Mouse (Mus musculus) A20 (cell line): ENCODE data around the gene Syna.
A peak's percentile ranks its signal among the peaks of the same experiment; 100 is the strongest.

Experiments used
- DNase-seq: peaks from one replicate; pipeline ENCODE4 v3.0.0-alpha.2; 2011; ENCODE audit warnings: low read depth, low spot score

The Syna gene

GRCm38 (mm10) chr5:134560071-134560449, at the start of gene Syna:
Gene Syna, minus strand, starts transcription at chr5:134560171.
- no peak for DNase-seq

GRCm38 (mm10) chr5:134607121-134607520, 47.1 kb upstream of the Syna start:
- no peak for DNase-seq

- DNase-seq: no peak
Measured at GRCm38 (mm10) chr5:134606314-134606713, 46.3 kb upstream of the Syna start.

- no peak for DNase-seq
Measured at GRCm38 (mm10) chr5:134604376-134604775, 44.4 kb upstream of the Syna start.

GRCm38 (mm10) chr5:134597711-134598110, 37.7 kb upstream of the Syna start:
- no peak for DNase-seq

- DNase-seq: no peak
Measured at GRCm38 (mm10) chr5:134593093-134593492, 33.1 kb upstream of the Syna start.

- no peak for DNase-seq
Measured at GRCm38 (mm10) chr5:134592026-134592581, 32.1 kb upstream of the Syna start.

GRCm38 (mm10) chr5:134589900-134590299, 29.9 kb upstream of the Syna start:
- no peak for DNase-seq

GRCm38 (mm10) chr5:134584798-134585197, 24.8 kb upstream of the Syna start:
- no peak for DNase-seq

GRCm38 (mm10) chr5:134583884-134584213, 23.9 kb upstream of the Syna start:
- peak; percentile 63 for DNase-seq

GRCm38 (mm10) chr5:134583006-134583883, 23.3 kb upstream of the Syna start:
- peak; percentile 71 for DNase-seq

- DNase-seq: peak; percentile 97
Measured at GRCm38 (mm10) chr5:134582221-134582907, 22.4 kb upstream of the Syna start.

- no peak for DNase-seq
Measured at GRCm38 (mm10) chr5:134581146-134581545, 21.2 kb upstream of the Syna start, which contains the start of gene Rfc2. Gene Rfc2, plus strand, starts transcription at chr5:134581366.

- DNase-seq: no peak
Measured at GRCm38 (mm10) chr5:134579135-134579534, 19.2 kb upstream of the Syna start.

GRCm38 (mm10) chr5:134577534-134577933, 17.6 kb upstream of the Syna start:
- DNase-seq: no peak

- no peak for DNase-seq
Measured at GRCm38 (mm10) chr5:134576517-134577220, 16.7 kb upstream of the Syna start.

- DNase-seq: no peak
Measured at GRCm38 (mm10) chr5:134575833-134576232, 15.9 kb upstream of the Syna start.

GRCm38 (mm10) chr5:134572508-134573214, 12.7 kb upstream of the Syna start:
- peak; percentile 57 for DNase-seq

GRCm38 (mm10) chr5:134571730-134572507, 11.9 kb upstream of the Syna start:
- DNase-seq: peak; percentile 92

- DNase-seq: no peak
Measured at GRCm38 (mm10) chr5:134568964-134569491, 9.1 kb upstream of the Syna start.
